Mouse (Mus musculus) CH12.LX (cell line): Measurements from ENCODE around the gene Sdr9c7. TPM values are rescaled to one million over a fixed set of nuclear protein-coding genes. Genes with fewer than 3 reads are reported as not detected.
"Not testable (repeated sequence)": the region's sequence is repeated elsewhere in the genome, so short reads cannot be mapped to it uniquely, and the experiment has no call there.

Experiments
- DNase-seq: peaks from one replicate; pipeline ENCODE4 v3.0.0-alpha.2; 2013; ENCODE audit errors: extremely low read depth
- H3K27ac ChIP-seq: 2 replicates; pipeline ENCODE4 v1.5.1; 2012; ENCODE audit warnings: low read depth, mild to moderate bottlenecking, control low read depth, moderate library complexity; ENCODE audit not compliant: insufficient read depth
- H3K27me3 ChIP-seq: replicated peaks from 2 replicates; pipeline ENCODE3; 2012; ENCODE audit warnings: inconsistent platforms
- H3K36me3 ChIP-seq, 2 experiments: replicated peaks in 1 of 2; 2 replicates each; pipeline versions ENCODE3 to v1.6.1; 2012; ENCODE audit warnings: inconsistent platforms in 1 of 2, low read length in 1 of 2, mild to moderate bottlenecking in 1 of 2, mixed read lengths in 1 of 2, moderate library complexity in 1 of 2; ENCODE audit not compliant: control insufficient read depth in 1 of 2, insufficient read depth in 1 of 2
- H3K4me1 ChIP-seq, 2 experiments: 2 replicates each; pipeline ENCODE4 v1.6.1; 2012; ENCODE audit warnings: inconsistent platforms in 1 of 2, moderate library complexity in 1 of 2; ENCODE audit not compliant: insufficient read depth in 2 of 2, control insufficient read depth in 1 of 2
- H3K4me2 ChIP-seq: 2 replicates; pipeline ENCODE4 v1.6.1; 2012; ENCODE audit warnings: low read depth, mild to moderate bottlenecking, control low read depth; ENCODE audit not compliant: poor library complexity, insufficient read depth, severe bottlenecking
- H3K4me3 ChIP-seq, 3 experiments: fragments of 150-350 bp in 1 of 3; sonication (generic) in 1 of 3; replicated peaks in 1 of 3; 2 replicates each; pipeline versions ENCODE3 to v1.5.1; 2011 to 2012; ENCODE audit warnings: low read depth in 2 of 3, low read length in 2 of 3, mild to moderate bottlenecking in 2 of 3, moderate library complexity in 2 of 3, control low read depth in 1 of 3, improper control_type of control experiment in 1 of 3, inconsistent platforms in 1 of 3, mixed read lengths in 1 of 3; ENCODE audit not compliant: poor library complexity in 1 of 3
- H3K79me2 ChIP-seq: replicated peaks from 2 replicates; pipeline ENCODE4 v1.6.1; 2012; ENCODE audit warnings: mild to moderate bottlenecking, moderate library complexity; ENCODE audit not compliant: control insufficient read depth, poor library complexity, insufficient read depth, severe bottlenecking; ENCODE audit errors: extremely low read depth
- H3K9ac ChIP-seq: 2 replicates; pipeline ENCODE4 v1.6.1; 2012; ENCODE audit warnings: low read depth, mild to moderate bottlenecking, control low read depth, moderate library complexity; ENCODE audit not compliant: insufficient read depth
- H3K9me3 ChIP-seq: replicated peaks from 2 replicates; pipeline ENCODE3; 2012; ENCODE audit warnings: low read length, inconsistent platforms, mixed read lengths
- BHLHE40 ChIP-seq: IDR thresholded peaks from 2 replicates; pipeline ENCODE4 v1.6.1; 2011; ENCODE audit warnings: mild to moderate bottlenecking, low read depth, low read length, improper control_type of control experiment
- CHD1 ChIP-seq: IDR thresholded peaks from 2 replicates; pipeline ENCODE4 v1.6.1; 2012; ENCODE audit warnings: low read depth, low read length, improper control_type of control experiment, inconsistent platforms
- CHD2 ChIP-seq: IDR thresholded peaks from 2 replicates; pipeline ENCODE4 v1.6.1; 2011; ENCODE audit warnings: low read length, improper control_type of control experiment
- CTCF ChIP-seq, 2 experiments: IDR thresholded peaks in 1 of 2; conservative IDR thresholded peaks in 1 of 2; 2 replicates each; pipeline ENCODE4 v1.5.1; 2011 to 2012; ENCODE audit warnings: low read depth in 2 of 2, low read length in 2 of 2, improper control_type of control experiment in 1 of 2, inconsistent platforms in 1 of 2, mild to moderate bottlenecking in 1 of 2, moderate library complexity in 1 of 2
- EP300 ChIP-seq: IDR thresholded peaks from 2 replicates; pipeline ENCODE4 v1.6.1; 2011; ENCODE audit warnings: low read length, improper control_type of control experiment
- HCFC1 ChIP-seq: IDR thresholded peaks from 2 replicates; pipeline ENCODE4 v1.6.1; 2012; ENCODE audit warnings: low read depth, mild to moderate bottlenecking, inconsistent platforms, low read length, improper control_type of control experiment
- MAFK ChIP-seq: IDR thresholded peaks from 2 replicates; pipeline ENCODE4 v1.6.1; 2011; ENCODE audit warnings: low read length, improper control_type of control experiment; ENCODE audit not compliant: insufficient replicate concordance
- MAX ChIP-seq: IDR thresholded peaks from 2 replicates; pipeline ENCODE4 v1.6.1; 2011; ENCODE audit warnings: low read length, improper control_type of control experiment
- MXI1 ChIP-seq: IDR thresholded peaks from 2 replicates; pipeline ENCODE4 v1.6.1; 2011; ENCODE audit warnings: mild to moderate bottlenecking, low read depth, low read length, improper control_type of control experiment
- MYC ChIP-seq: IDR thresholded peaks from 2 replicates; pipeline ENCODE4 v1.6.1; 2011; ENCODE audit warnings: low read depth, mild to moderate bottlenecking, improper control_type of control experiment, low read length
- NRF1 ChIP-seq: IDR thresholded peaks from 2 replicates; pipeline ENCODE4 v1.6.1; 2014; ENCODE audit warnings: low read depth, mild to moderate bottlenecking, inconsistent platforms, low read length, improper control_type of control experiment, moderate library complexity
- PAX5 ChIP-seq: IDR thresholded peaks from 2 replicates; pipeline ENCODE4 v1.6.1; 2012; ENCODE audit warnings: low read length, inconsistent platforms, mixed read lengths
- RAD21 ChIP-seq: IDR thresholded peaks from 2 replicates; pipeline ENCODE4 v1.6.1; 2011; ENCODE audit warnings: low read depth, mild to moderate bottlenecking, low read length, improper control_type of control experiment, moderate library complexity
- RCOR1 ChIP-seq: conservative IDR thresholded peaks from 2 replicates; pipeline ENCODE4 v1.6.1; 2012; ENCODE audit warnings: low read depth, mild to moderate bottlenecking, inconsistent platforms, low read length, improper control_type of control experiment
- SIN3A ChIP-seq: IDR thresholded peaks from 2 replicates; pipeline ENCODE4 v1.6.1; 2012; ENCODE audit warnings: low read length, improper control_type of control experiment, inconsistent platforms
- SMC3 ChIP-seq: IDR thresholded peaks from 2 replicates; pipeline ENCODE4 v1.6.1; 2011; ENCODE audit warnings: low read depth, low read length, improper control_type of control experiment
- TBP ChIP-seq: conservative IDR thresholded peaks from 2 replicates; pipeline ENCODE4 v1.6.1; 2011; ENCODE audit warnings: low read depth, low read length, improper control_type of control experiment
- USF2 ChIP-seq: conservative IDR thresholded peaks from 2 replicates; pipeline ENCODE4 v1.6.1; 2011; ENCODE audit warnings: low read depth, low read length, improper control_type of control experiment
- ZKSCAN1 ChIP-seq: IDR thresholded peaks from 2 replicates; pipeline ENCODE4 v1.6.1; 2012; ENCODE audit warnings: low read depth, inconsistent platforms, low read length, improper control_type of control experiment, borderline replicate concordance
- ZMIZ1 ChIP-seq: IDR thresholded peaks from 2 replicates; pipeline ENCODE4 v1.6.1; 2012; ENCODE audit warnings: low read depth, mild to moderate bottlenecking, inconsistent platforms, low read length, improper control_type of control experiment
- dilution Hi-C: fragments of 300-500 bp; cut with MboI; formaldehyde crosslinking; loops from 2 replicates; pipeline ENCODE4 v1.14.3; 2020; ENCODE audit warnings: low sequenced_read_pairs; ENCODE audit not compliant: extremely low pct_unique_long_range_greater_than_20kb, extremely low pct_ligation_motif_present
- in situ Hi-C: fragments of 300-500 bp; cut with MboI; formaldehyde crosslinking; loops from 3 replicates; pipeline ENCODE4 v1.14.3; 2019; ENCODE audit warnings: low sequenced_read_pairs, low pct_ligation_motif_present, low pct_unique_long_range_greater_than_20kb, mixed read lengths
- polyA plus RNA-seq: library from polyadenylated mRNA; unstranded; fragments of >175 nt; gene quantifications from 2 replicates; pipeline ENCODE4 v1.2.1, GENCODE M21; 2012; ENCODE audit warnings: low read depth; ENCODE audit not compliant: insufficient read length
- total RNA-seq, 2 experiments: library from RNA; depleted of rRNA; stranded (reverse); fragments of 300-350 nt in 1 of 2; fragments of >200 nt in 1 of 2; gene quantifications; 2 replicates each; pipeline ENCODE4 v1.2.3; 2012 to 2014

The Sdr9c7 gene
- total and polyA plus RNA-seq, 3 experiments = not detected

DNA sequence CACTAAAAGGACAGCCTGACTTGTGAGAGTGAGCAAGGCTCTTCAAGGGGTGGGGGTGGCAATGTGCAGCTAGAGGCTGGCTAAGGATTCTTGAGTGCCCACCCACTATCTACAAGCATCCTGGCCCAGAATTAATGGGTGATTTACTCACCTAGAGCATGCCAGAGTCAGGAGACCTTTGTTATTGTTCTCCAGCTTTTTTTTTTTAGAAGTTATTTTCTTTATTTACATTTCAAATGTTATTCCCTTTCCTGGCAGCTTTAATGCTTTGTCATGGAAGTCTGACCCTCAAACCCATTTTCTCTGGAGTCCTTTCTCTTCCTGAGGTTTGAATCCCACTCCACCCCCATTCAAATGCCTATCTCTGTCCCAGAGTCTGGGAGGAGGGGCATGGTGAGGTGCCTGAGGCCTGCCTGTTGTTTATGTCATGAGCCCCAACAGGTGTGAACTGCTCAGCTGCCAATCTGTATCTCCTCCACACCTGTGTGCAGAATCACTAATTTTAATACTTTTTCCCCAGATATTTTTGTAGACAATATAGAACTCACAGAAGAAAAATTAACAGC is 9.2 kb downstream of the Sdr9c7 start (continued):
- no peak for TF ChIP-seq SIN3A
- no peak for TF ChIP-seq HCFC1

GRCm38 (mm10) chr10:127915578-127915977 is 17.3 kb downstream of the Sdr9c7 start:
- dilution Hi-C loops (no loop called here), in situ Hi-C loops (no loop called here)
- no peak overlapping the region for H3K4me3 ChIP-seq

DNA sequence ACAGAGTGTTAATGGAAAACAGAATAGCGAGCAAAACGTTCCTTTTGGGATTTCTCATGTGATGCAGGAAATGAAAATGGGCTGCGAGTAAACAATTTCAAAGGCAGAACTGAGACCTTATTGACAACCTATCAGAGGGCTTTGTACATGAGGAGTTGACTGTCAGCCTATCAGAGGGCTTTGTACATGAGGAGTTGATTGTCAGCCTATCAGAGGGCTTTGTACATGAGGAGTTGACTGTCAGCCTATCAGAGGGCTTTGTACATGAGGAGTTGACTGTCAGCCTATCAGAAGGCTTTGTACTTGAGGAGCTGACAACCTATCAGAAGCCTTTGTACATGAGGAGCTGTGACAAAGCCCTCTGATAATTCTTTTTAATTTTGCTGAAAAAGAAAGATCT is 18.9 kb downstream of the Sdr9c7 start:
- H3K36me3 ChIP-seq, in situ Hi-C loops, H3K9ac ChIP-seq, dilution Hi-C loops, H3K9me3 ChIP-seq, H3K27me3 ChIP-seq, H3K79me2 ChIP-seq, DNase-seq, H3K4me3 ChIP-seq, H3K4me2 ChIP-seq, H3K4me1 ChIP-seq, H3K27ac ChIP-seq: not testable (repeated sequence)

More at GRCm38 (mm10) chr10:127915578-127915977, 17.3 kb downstream of the Sdr9c7 start:
- no peak overlapping the region for H3K27ac ChIP-seq
- no peak overlapping the region for H3K9ac ChIP-seq
- no peak for DNase-seq
- no peaks in the 10 kb centered on the region for H3K9me3 ChIP-seq
- peaks cover 4% of the 10 kb centered on the region for H3K27me3 ChIP-seq
- TF ChIP-seq USF2 (no peak), ZMIZ1 (no peak), SIN3A (no peak), MAX (no peak), MAFK (peak; percentile 93)
- no peaks in the 10 kb centered on the region for H3K36me3 ChIP-seq
- H3K79me2 ChIP-seq = no peaks in the 10 kb centered on the region
- H3K4me1 ChIP-seq = no peaks in the 10 kb centered on the region
- H3K4me2 ChIP-seq = no peak overlapping the region

- H3K9ac ChIP-seq = no peak overlapping the region
- H3K4me1 ChIP-seq = peaks cover 6 to 7% of the 10 kb centered on the region in 2 experiments; a peak in 3 of 4 replicates
- H3K79me2 ChIP-seq = no peaks in the 10 kb centered on the region
- no peaks in the 10 kb centered on the region for H3K9me3 ChIP-seq
- no peak for DNase-seq
- no peak overlapping the region for H3K4me3 ChIP-seq
- TF ChIP-seq EP300 (no peak), SMC3 (no peak), CTCF (conservative IDR thresholded peaks at IDR 0.05 in 1 of 2, IDR thresholded peaks at IDR 0.05 in 1 of 2; ENCODE audit: low read depth in 2 of 2, low read length in 2 of 2) (no peak), BHLHE40 (no peak), ZKSCAN1 (no peak), MAFK (no peak), PAX5 (no peak), RAD21 (no peak), RCOR1 (no peak), CHD2 (no peak), CHD1 (no peak), MYC (no peak), TBP (no peak), NRF1 (no peak), MXI1 (no peak)
- H3K4me2 ChIP-seq = no peak overlapping the region
- H3K27ac ChIP-seq = no peak overlapping the region
- H3K27me3 ChIP-seq = no peaks in the 10 kb centered on the region
- dilution Hi-C loops = no loop called here
- H3K36me3 ChIP-seq = no peaks in the 10 kb centered on the region
- in situ Hi-C loops = no loop called here
Observed at GRCm38 (mm10) chr10:127917651-127918050, 19.3 kb downstream of the Sdr9c7 start.
